Mouse (Mus musculus): ENCODE results near the gene Depdc1b.

The Depdc1b gene

GRCm38 (mm10) chr13:108448348-108448931 is 132.3 kb downstream of the Depdc1b start:
- DNase-seq (ENCODE audit: low spot score) = no peak

DNA sequence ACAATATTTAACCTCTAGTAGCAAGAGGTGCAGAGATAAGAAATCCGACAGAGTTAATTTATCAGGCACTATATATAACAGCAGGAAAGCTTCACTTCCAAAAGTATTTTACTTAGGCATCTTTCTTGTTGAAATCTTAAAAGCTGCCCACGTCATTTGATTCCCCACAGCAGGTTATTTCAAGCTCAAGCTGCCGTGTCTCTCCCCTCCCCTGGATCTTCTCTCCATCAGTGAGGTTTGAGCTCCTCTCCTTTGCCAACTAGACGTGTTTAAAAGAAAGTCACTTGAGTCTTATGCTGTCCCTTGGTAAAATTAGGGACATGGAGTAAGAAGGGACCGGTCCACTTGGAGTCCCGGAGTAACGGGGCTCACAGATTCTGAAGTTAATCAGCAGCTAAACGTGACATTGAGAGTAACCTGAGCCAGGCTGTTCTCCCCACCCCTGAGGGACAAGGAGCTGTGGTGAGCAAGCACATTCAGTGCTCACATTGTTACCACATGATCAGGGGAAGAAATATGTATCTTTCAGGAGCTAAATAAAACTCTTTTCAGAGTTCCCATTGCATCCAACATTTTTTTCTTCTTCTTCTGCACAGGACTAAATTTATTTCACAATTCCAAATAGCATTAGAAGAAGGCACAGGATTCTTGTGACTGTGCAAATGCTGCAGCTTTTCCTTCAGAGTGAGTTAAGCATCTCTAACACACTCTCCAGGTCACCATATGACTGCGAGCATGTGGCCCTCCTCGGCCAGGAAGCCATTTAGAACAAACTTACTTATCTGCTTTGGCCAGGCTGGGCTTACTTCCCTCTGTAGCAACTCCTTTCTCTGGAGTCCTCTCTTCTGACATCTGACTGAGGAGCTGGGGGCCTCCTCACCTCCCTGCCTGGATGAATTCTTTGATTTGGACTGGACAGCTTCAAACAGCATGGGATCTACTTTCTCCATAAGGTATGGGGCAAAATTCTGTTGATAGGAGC is 133.3 kb downstream of the Depdc1b start, which contains the start of gene Pde4d:
Pde4d (plus strand) TSS at position 833 of the 982 bp plus-strand sequence.
- no peak for DNase-seq (ENCODE audit: low spot score)

DNA sequence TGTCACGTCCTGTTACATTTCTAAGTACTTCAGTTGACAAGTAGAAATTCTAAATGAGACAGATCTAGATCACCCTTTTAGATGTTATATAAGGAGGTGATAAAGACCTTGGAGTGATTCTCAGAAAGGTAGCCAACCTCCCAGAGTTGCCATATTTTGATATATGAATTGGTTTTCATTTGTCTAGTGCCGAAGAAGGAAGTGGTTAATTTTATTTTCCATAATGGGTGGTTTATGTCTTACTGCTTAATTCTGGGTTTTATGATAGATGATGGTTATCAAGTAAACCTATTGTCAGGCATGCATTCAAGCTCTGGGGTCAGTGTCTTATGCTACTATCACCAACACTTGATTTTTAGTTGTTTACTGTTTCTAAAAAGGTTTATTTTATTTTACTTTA is 135.0 kb downstream of the Depdc1b start:
- DNase-seq (ENCODE audit: low spot score) = no peak

GRCm38 (mm10) chr13:108453064-108453919 is 137.2 kb downstream of the Depdc1b start:
- DNase-seq (ENCODE audit: low spot score) = no peak

All from T-cell, adult 2 months (primary cell).